Mouse (Mus musculus) liver, embryonic 16.5 days (tissue): ENCODE data around the gene Cr2. TPM values are rescaled to one million over a fixed set of nuclear protein-coding genes. Genes with fewer than 3 reads are reported as not detected.

Experiments used
- polyA plus RNA-seq: library from polyadenylated mRNA; unstranded; fragments of >200 nt; fragmentation: Nextera tagmentation; extraction: Ambion mirVana; gene quantifications from 2 replicates; pipeline ENCODE4 v1.2.1, GENCODE M21; 2015

The Cr2 gene
- polyA plus RNA-seq, 1 experiment from 2014 or later: 0.11 TPM

Other genes starting within 250 kb of the Cr2 start
- 7.7 and 9.4 TPM in 2 replicates for gene Cd34, start 237.9 kb downstream of the Cr2 start, polyA plus RNA-seq
- gene Cd46, start 84.5 kb downstream of the Cr2 start, polyA plus RNA-seq: 0.50 and 0.72 TPM in 2 replicates
- 66.7 and 75.2 TPM in 2 replicates for gene Cr1l, start 45.1 kb downstream of the Cr2 start, polyA plus RNA-seq